Comparison of ENCODE assay signal across 13 mouse cellular contexts in the genomic region with DNA sequence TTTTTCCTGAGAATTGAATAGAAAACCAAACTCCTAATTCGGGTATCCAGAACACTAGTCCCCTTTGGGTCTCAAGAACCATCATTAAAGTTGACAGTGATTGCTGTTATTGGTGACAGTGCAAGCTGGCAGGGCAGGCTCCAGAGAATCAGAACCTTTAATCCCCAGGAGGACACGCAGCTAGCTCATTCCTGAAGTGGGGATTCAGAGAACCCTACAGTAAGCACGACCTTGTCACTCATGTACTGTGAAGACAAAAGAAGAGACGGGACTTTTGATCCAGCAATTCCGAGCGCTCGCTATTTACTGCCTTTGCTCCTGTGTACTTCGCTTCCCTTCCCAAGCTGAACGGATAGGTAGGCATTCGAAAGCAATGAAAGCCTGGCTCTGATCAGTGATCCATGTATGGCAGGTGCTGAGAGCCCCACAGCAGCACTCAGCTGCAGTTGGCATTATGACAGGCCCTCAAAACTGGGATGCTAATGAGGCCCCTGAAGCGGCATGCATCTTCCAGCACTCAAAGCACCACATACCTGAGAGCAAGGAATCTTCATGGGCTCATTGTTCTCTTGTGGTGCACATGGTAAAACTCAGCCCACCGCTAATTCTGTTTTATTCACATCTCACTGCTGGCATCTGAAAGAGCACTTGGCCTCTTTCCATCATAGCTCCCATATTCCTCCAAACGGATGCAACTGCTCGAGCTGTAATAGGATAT.
DNase-seq lines count a peak whose midpoint lies in the region; ATAC-seq and TF ChIP-seq lines count a peak whose summit lies in the region.
"Had no signal": no experiment of that assay in that cellular context is flagged by ENCODE, and none has a peak within 500 bp of the region (broad histone marks: within the 10 kb centered on the region; RNA-seq: fewer than 3 reads in every experiment).

No protein-coding gene starts in this region.

- H3K4me3 ChIP-seq in heart, postnatal 0 days (ENCODE audit: low read depth, low read length), result peak overlapping the region; percentile 11; the same call in 1 of the 2 replicates
- H3K4me3 ChIP-seq: embryonic facial prominence, embryonic 13.5 days had no signal

- no peaks in the 10 kb centered on the region for H3K9me3 ChIP-seq in heart, postnatal 0 days (replicated peaks; ENCODE audit: control insufficient read depth, low read length)
- H3K9me3 ChIP-seq: embryonic facial prominence, embryonic 13.5 days had no signal

- intact Hi-C loops in heart, postnatal 36 days (cut with DNase I), result no loop called here

- H3K9ac ChIP-seq in heart, postnatal 0 days (replicated peaks; ENCODE audit: low read depth, low read length), result 0 out of 2 replicates have a peak overlapping the region, but pooled peaks have one; percentile 4
- H3K9ac ChIP-seq: embryonic facial prominence, embryonic 13.5 days had no signal

- no peak for TF ChIP-seq EP300 in heart, postnatal 0 days (IDR thresholded peaks at IDR 0.05; ENCODE audit: low read depth)

- peaks cover 13% of the 10 kb centered on the region; the same call in 1 of the 2 replicates for H3K4me1 ChIP-seq in heart, postnatal 0 days (ENCODE audit: control insufficient read depth, insufficient read depth)

- no peaks in the 10 kb centered on the region for H3K36me3 ChIP-seq in heart, postnatal 0 days (replicated peaks; ENCODE audit: control insufficient read depth, insufficient read depth, low read length)
- H3K36me3 ChIP-seq: embryonic facial prominence, embryonic 13.5 days had no signal

- peak; percentile 26 to 39 for DNase-seq in cerebellum, postnatal 14 days
- no peak for DNase-seq in cerebellum, adult 8-10 months
- DNase-seq in heart, postnatal 0 days (ENCODE audit: low spot score), result no peak
- no peak for DNase-seq in heart, postnatal 36 days
- DNase-seq in right cerebral cortex, postnatal 25 days, result peak; percentile 5
- no peak for DNase-seq in right cerebral cortex, postnatal 36 days (ENCODE audit: low spot score in 2 of 2)
- DNase-seq in thymus, postnatal 4 days, result no peak
- DNase-seq: gastrocnemius, postnatal 10 days; kidney, adult 11 months had no signal

- no peak overlapping the region for H3K27ac ChIP-seq in heart, postnatal 0 days (ENCODE audit: low read depth)
- H3K27ac ChIP-seq: embryonic facial prominence, embryonic 13.5 days; macrophage had no signal

- H3K27me3 ChIP-seq in heart, postnatal 0 days (ENCODE audit: control insufficient read depth, insufficient read depth, low read length), result no peaks in the 10 kb centered on the region
- H3K27me3 ChIP-seq: embryonic facial prominence, embryonic 13.5 days had no signal

- no peak for ATAC-seq in heart, postnatal 0 days (ENCODE audit: insufficient read depth, low read depth)
- no peak for ATAC-seq in inflammation-experienced regulatory T-cells, adult 6 months

- peak overlapping the region; percentile 52 for H3K4me2 ChIP-seq in heart, postnatal 0 days (ENCODE audit: low read depth, low read length)
- H3K4me2 ChIP-seq: embryonic facial prominence, embryonic 13.5 days; liver, embryonic 11.5 days had no signal

- whole genome bisulfite sequencing in heart, postnatal 0 days, result 30% methylated on average over 14 of the region's 14 CpGs

- TF ChIP-seq CTCF in heart, postnatal 0 days (IDR thresholded peaks at IDR 0.05; ENCODE audit: low read depth), result no peak

Comparison
In these comparisons a context has a peak if more than half of its experiments do, and no peak if none do; other contexts are left out.
1. DNase-seq: peak in cerebellum, postnatal 14 days (2 of 2) and right cerebral cortex, postnatal 25 days (single experiment); none in cerebellum, adult 8-10 months (single experiment), heart, postnatal 0 days (single experiment), heart, postnatal 36 days (0 of 2), right cerebral cortex, postnatal 36 days (0 of 2) and thymus, postnatal 4 days (single experiment).